Mouse (Mus musculus) midbrain, postnatal 0 days (tissue): Measurements from ENCODE around the gene Mpzl1. TPM values are rescaled to one million over a fixed set of nuclear protein-coding genes. Genes with fewer than 3 reads are reported as not detected.
A peak's percentile ranks its signal among the peaks of the same experiment; 100 is the strongest.

Experiments
- ATAC-seq: fragments of 200-750 bp; cut with Nextera tagmentation; 2 replicates; pipeline ENCODE4 v1.8.0; 2017; ENCODE audit warnings: moderate number of reproducible peaks, mild to moderate bottlenecking, moderate TSS enrichment, moderate library complexity; ENCODE audit not compliant: low FRiP score
- DNase-seq: peaks from one replicate; pipeline ENCODE4 v3.0.0-alpha.2; 2015; ENCODE audit warnings: low spot score
- H3K27ac ChIP-seq: fragments of 300-500 bp; sonication (generic); 2 replicates; pipeline ENCODE4 v1.5.1; 2014; ENCODE audit warnings: low read depth, mild to moderate bottlenecking, low read length, mixed read lengths
- H3K27me3 ChIP-seq: fragments of 300-500 bp; sonication (generic); 2 replicates; pipeline ENCODE4 v1.6.1; 2014; ENCODE audit warnings: low read length, control low read depth, mixed read lengths; ENCODE audit not compliant: insufficient read depth
- H3K36me3 ChIP-seq: fragments of 300-500 bp; sonication (generic); 2 replicates; pipeline ENCODE4 v1.6.1; 2014; ENCODE audit warnings: low read length, control low read depth, mixed read lengths; ENCODE audit not compliant: insufficient read depth
- H3K4me1 ChIP-seq: fragments of 300-500 bp; sonication (generic); 2 replicates; pipeline ENCODE4 v1.6.1; 2014; ENCODE audit warnings: mild to moderate bottlenecking, control low read depth, antibody characterized with exemption, low read length, mixed read lengths; ENCODE audit not compliant: insufficient read depth
- H3K4me2 ChIP-seq: fragments of 300-500 bp; sonication (generic); 2 replicates; pipeline ENCODE4 v1.6.1; 2014; ENCODE audit warnings: low read depth, mild to moderate bottlenecking, low read length, mixed read lengths; ENCODE audit not compliant: poor library complexity, severe bottlenecking
- H3K4me3 ChIP-seq: fragments of 300-500 bp; sonication (generic); 2 replicates; pipeline ENCODE4 v1.5.1; 2014; ENCODE audit warnings: low read depth, mild to moderate bottlenecking, low read length, moderate library complexity
- H3K9ac ChIP-seq: fragments of 300-500 bp; sonication (generic); replicated peaks from 2 replicates; pipeline ENCODE4 v1.6.1; 2014; ENCODE audit warnings: mild to moderate bottlenecking, low read length, moderate library complexity, mixed read lengths; ENCODE audit not compliant: poor library complexity, severe bottlenecking
- H3K9me3 ChIP-seq: fragments of 300-500 bp; sonication (generic); 2 replicates; pipeline ENCODE4 v1.6.1; 2016; ENCODE audit warnings: low read length, control low read depth
- CTCF ChIP-seq: IDR thresholded peaks from 2 replicates; pipeline ENCODE4 v1.5.1; 2016; ENCODE audit warnings: antibody characterized with exemption, mild to moderate bottlenecking
- whole genome bisulfite sequencing: fragments of 180-500 bp; shearing (Covaris S2); extraction: QIAGEN DNeasy Blood & Tissue Kit; methylation state at CpG from one replicate; pipeline ENCODE4 v1.1.7; 2014; 5-methylcytosine and 5-hydroxymethylcytosine counted together
- polyA plus RNA-seq: library from polyadenylated mRNA; unstranded; fragments of >200 nt; fragmentation: Nextera tagmentation; extraction: Ambion mirVana; gene quantifications from 2 replicates; pipeline ENCODE4 v1.2.1, GENCODE M21; 2015
- total RNA-seq: library from RNA; depleted of rRNA; stranded (reverse); fragments of >200 nt; gene quantifications from 2 replicates; pipeline ENCODE4 v1.2.3, GENCODE M21; 2014

Gene Mpzl1
- total and polyA plus RNA-seq, 2 experiments from 2014 or later = 29.7 to 138 TPM

DNA sequence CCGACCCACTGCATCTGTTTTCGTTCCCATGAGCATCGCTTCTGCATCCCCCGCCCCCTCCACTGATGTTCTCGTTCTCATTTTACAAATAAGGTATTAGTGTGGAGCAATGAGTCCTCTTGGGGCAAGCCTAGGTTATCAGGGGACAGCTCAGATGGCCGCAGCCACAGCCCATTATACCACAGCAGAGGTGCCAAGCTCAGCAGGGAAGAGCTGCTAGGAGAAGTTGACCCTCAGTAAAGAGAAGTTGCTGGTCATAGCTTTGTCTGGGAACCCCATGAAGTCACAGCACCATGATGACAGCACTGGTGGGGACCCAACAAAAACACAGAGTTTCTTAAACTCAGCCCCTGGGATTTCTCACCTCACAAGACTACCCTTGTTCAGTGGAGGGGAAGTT lies 27.4 kb upstream of the Mpzl1 start:
- H3K27me3 ChIP-seq = no peaks in the 10 kb centered on the region
- WGBS = 84% methylated on average over 6 of the region's 6 CpGs
- no peak for DNase-seq
- H3K9me3 ChIP-seq = no peaks in the 10 kb centered on the region
- H3K4me2 ChIP-seq = no peak overlapping the region
- no peaks in the 10 kb centered on the region for H3K4me1 ChIP-seq
- H3K27ac ChIP-seq = no peak overlapping the region
- H3K9ac ChIP-seq = no peak overlapping the region
- H3K36me3 ChIP-seq = no peaks in the 10 kb centered on the region
- no peak for ATAC-seq
- H3K4me3 ChIP-seq = no peak overlapping the region
- TF ChIP-seq CTCF = no peak

GRCm38 (mm10) chr1:165661191-165661590 lies 26.9 kb upstream of the Mpzl1 start:
- DNase-seq (no peak), ATAC-seq (no peak)
- TF ChIP-seq CTCF = no peak
- no peaks in the 10 kb centered on the region for H3K36me3 ChIP-seq
- H3K4me1 ChIP-seq = no peaks in the 10 kb centered on the region
- no peaks in the 10 kb centered on the region for H3K27me3 ChIP-seq
- no peak overlapping the region for H3K9ac ChIP-seq
- H3K27ac ChIP-seq = no peak overlapping the region
- H3K4me3 ChIP-seq = no peak overlapping the region
- WGBS = 60% methylated on average over 3 of the region's 3 CpGs
- no peak overlapping the region for H3K4me2 ChIP-seq
- no peaks in the 10 kb centered on the region for H3K9me3 ChIP-seq

GRCm38 (mm10) chr1:165660774-165661173 lies 26.4 kb upstream of the Mpzl1 start:
- Histone ChIP-seq H3K4me2 (no peak overlapping the region), H3K9me3 (no peaks in the 10 kb centered on the region), H3K27ac (no peak overlapping the region), H3K27me3 (no peaks in the 10 kb centered on the region), H3K4me3 (no peak overlapping the region), H3K4me1 (no peaks in the 10 kb centered on the region), H3K9ac (no peak overlapping the region), H3K36me3 (no peaks in the 10 kb centered on the region)
- WGBS = 11% methylated on average over 4 of the region's 4 CpGs
- DNase-seq (peak; percentile 90), ATAC-seq (peak; percentile 35; the same call in 1 of the 2 replicates)
- TF ChIP-seq CTCF = peak; percentile 88

- 32% methylated on average over 5 of the region's 5 CpGs for WGBS
- Histone ChIP-seq H3K36me3 (no peaks in the 10 kb centered on the region), H3K9ac (no peak overlapping the region), H3K27ac (no peak overlapping the region), H3K4me2 (no peak overlapping the region), H3K4me3 (no peak overlapping the region), H3K27me3 (no peaks in the 10 kb centered on the region), H3K4me1 (no peaks in the 10 kb centered on the region), H3K9me3 (no peaks in the 10 kb centered on the region)
- DNase-seq (peak; percentile 78), ATAC-seq (peak; percentile 48; the same call in 1 of the 2 replicates)
- TF ChIP-seq CTCF = peak; percentile 77
Measured at GRCm38 (mm10) chr1:165658602-165659001, 24.3 kb upstream of the Mpzl1 start.

- no peaks in the 10 kb centered on the region for H3K4me1 ChIP-seq
- H3K4me3 ChIP-seq = no peak overlapping the region
- DNase-seq (no peak), ATAC-seq (no peak)
- no peaks in the 10 kb centered on the region for H3K9me3 ChIP-seq
- no peaks in the 10 kb centered on the region for H3K27me3 ChIP-seq
- H3K36me3 ChIP-seq = no peaks in the 10 kb centered on the region
- no peak for TF ChIP-seq CTCF
- H3K27ac ChIP-seq = no peak overlapping the region
- no peak overlapping the region for H3K4me2 ChIP-seq
- H3K9ac ChIP-seq = no peak overlapping the region
- 87% methylated on average over 14 of the region's 14 CpGs for WGBS
Measured at GRCm38 (mm10) chr1:165655482-165655881, 21.1 kb upstream of the Mpzl1 start.

DNA sequence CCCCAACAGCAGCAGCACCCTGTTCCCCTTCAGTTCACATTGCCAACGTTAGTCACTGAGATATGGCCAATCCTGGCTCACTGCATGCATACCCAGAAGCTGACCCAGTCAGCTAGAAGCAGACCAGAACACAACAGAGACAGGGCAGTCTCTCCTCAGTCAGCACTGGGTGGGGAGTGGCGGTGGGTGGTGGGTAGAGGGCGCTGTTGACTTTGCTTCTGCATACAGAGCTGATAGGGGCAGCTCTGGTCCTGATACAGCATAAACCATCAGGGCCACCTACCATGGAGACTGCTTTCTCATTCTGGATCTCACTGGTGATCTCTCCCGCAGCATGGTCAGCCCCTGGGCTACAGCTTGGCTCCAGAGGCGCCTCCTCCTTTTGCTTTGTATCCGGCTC lies 20.7 kb upstream of the Mpzl1 start:
- no peak overlapping the region for H3K4me2 ChIP-seq
- H3K4me1 ChIP-seq = no peaks in the 10 kb centered on the region
- no peaks in the 10 kb centered on the region for H3K36me3 ChIP-seq
- no peak for DNase-seq
- no peak overlapping the region for H3K4me3 ChIP-seq
- WGBS = 73% methylated on average over 6 of the region's 6 CpGs
- H3K9ac ChIP-seq = no peak overlapping the region
- no peak for ATAC-seq
- H3K27ac ChIP-seq = no peak overlapping the region
- H3K9me3 ChIP-seq = no peaks in the 10 kb centered on the region
- TF ChIP-seq CTCF = no peak
- H3K27me3 ChIP-seq = no peaks in the 10 kb centered on the region
